Comparison of ENCODE assay signal across 14 mouse cellular contexts in genomic region chr16:17939255-17939751, GRCm38 (mm10). TPM values are rescaled to one million over a fixed set of nuclear protein-coding genes. Genes with fewer than 3 reads are reported as not detected.
A peak's percentile ranks its signal among the peaks of the same experiment; 100 is the strongest.
DNase-seq lines count a peak whose midpoint lies in the region; ATAC-seq lines count a peak whose summit lies in the region.
"Had no signal": no experiment of that assay in that cellular context is flagged by ENCODE, and none has a peak within 500 bp of the region (broad histone marks: within the 10 kb centered on the region; RNA-seq: fewer than 3 reads in every experiment).

No protein-coding gene starts in this region.

- 0 out of 2 replicates have a peak, but pooled peaks have one; percentile 19 for ATAC-seq in granulocyte monocyte progenitor cell, adult 5-6 weeks (replicated peaks; ENCODE audit: poor library complexity, severe bottlenecking)
- ATAC-seq in megakaryocyte-erythroid progenitor cell, adult 5-6 weeks (replicated peaks; ENCODE audit: low FRiP score, low TSS enrichment, poor library complexity, severe bottlenecking) = peak; percentile 81

- DNase-seq in kidney, postnatal 14 days = peak; percentile 30
- DNase-seq in kidney, adult 11 months = no peak
- DNase-seq in brain, adult 2 months (ENCODE audit: low read depth, low spot score) = peak; percentile 16
- no peak for DNase-seq in retina, postnatal 1 day
- no peak for DNase-seq in frontal cortex, adult 2 months (ENCODE audit: extremely low spot score in 1 of 2, low spot score in 1 of 2)
- no peak for DNase-seq in embryo, embryonic 11 days

RNA-seq across cellular contexts. Expression of gene Slc25a1, which starts 11.3 kb away (rescaled TPM):
- total RNA-seq in granulocyte monocyte progenitor cell, adult 5-6 weeks (2014; fragmentation: Nextera tagmentation) = 32.0 and 36.3 TPM in 2 replicates
- 40.6 and 47.9 TPM in 2 replicates for total RNA-seq in granulocyte monocyte progenitor cell, adult 5-6 weeks (2017)
- 76.4 and 85.0 TPM in 2 replicates for total RNA-seq in megakaryocyte-erythroid progenitor cell, adult 5-6 weeks (2014; fragmentation: Nextera tagmentation)
- 58.9 and 102 TPM in 2 replicates for total RNA-seq in megakaryocyte-erythroid progenitor cell, adult 5-6 weeks (2017)
- polyA plus RNA-seq in frontal cortex, adult 2 months (2012; rRNA removed) = 61.7 and 71.6 TPM in 2 replicates

RNA-seq across cellular contexts. Expression of gene Gsc2, which starts 24.4 kb away (rescaled TPM):
- not detected in 2 replicates for total RNA-seq in granulocyte monocyte progenitor cell, adult 5-6 weeks (2014; fragmentation: Nextera tagmentation)
- not detected in 2 replicates for total RNA-seq in granulocyte monocyte progenitor cell, adult 5-6 weeks (2017)
- total RNA-seq in megakaryocyte-erythroid progenitor cell, adult 5-6 weeks (2014; fragmentation: Nextera tagmentation) = not detected in 2 replicates
- total RNA-seq in megakaryocyte-erythroid progenitor cell, adult 5-6 weeks (2017) = not detected in 2 replicates
- 0.08 TPM in 1 of 2 replicates, not detected in the other for polyA plus RNA-seq in frontal cortex, adult 2 months (2012; rRNA removed)
- total RNA-seq: G1E; heart, adult 18-20 months had no signal
- polyA plus RNA-seq: embryonic facial prominence, embryonic 11.5 days; G1E; large intestine, adult 2 months; spleen, adult 2 months had no signal

RNA-seq across cellular contexts. Expression of gene Ess2, which starts 28.2 kb away (rescaled TPM):
- total RNA-seq in granulocyte monocyte progenitor cell, adult 5-6 weeks (2014; fragmentation: Nextera tagmentation) = 15.3 and 15.7 TPM in 2 replicates
- total RNA-seq in granulocyte monocyte progenitor cell, adult 5-6 weeks (2017) = 19.6 and 19.7 TPM in 2 replicates
- 21.1 and 23.2 TPM in 2 replicates for total RNA-seq in megakaryocyte-erythroid progenitor cell, adult 5-6 weeks (2014; fragmentation: Nextera tagmentation)
- 16.6 and 21.0 TPM in 2 replicates for total RNA-seq in megakaryocyte-erythroid progenitor cell, adult 5-6 weeks (2017)
- 36.4 and 47.2 TPM in 2 replicates for polyA plus RNA-seq in frontal cortex, adult 2 months (2012; rRNA removed)

RNA-seq across cellular contexts. Expression of gene Tssk2, which starts 40.9 kb away (rescaled TPM):
- total RNA-seq in granulocyte monocyte progenitor cell, adult 5-6 weeks (2014; fragmentation: Nextera tagmentation) = not detected in 2 replicates
- total RNA-seq in granulocyte monocyte progenitor cell, adult 5-6 weeks (2017) = not detected in 2 replicates
- not detected in 2 replicates for total RNA-seq in megakaryocyte-erythroid progenitor cell, adult 5-6 weeks (2014; fragmentation: Nextera tagmentation)
- 0.47 TPM in 1 of 2 replicates, not detected in the other for total RNA-seq in megakaryocyte-erythroid progenitor cell, adult 5-6 weeks (2017)
- polyA plus RNA-seq in frontal cortex, adult 2 months (2012; rRNA removed) = not detected in 2 replicates
- total RNA-seq: G1E; heart, adult 18-20 months had no signal
- polyA plus RNA-seq: embryonic facial prominence, embryonic 11.5 days; G1E; large intestine, adult 2 months; spleen, adult 2 months had no signal

RNA-seq across cellular contexts. Expression of gene Vpreb2, which starts 40.9 kb away (rescaled TPM):
- total RNA-seq in granulocyte monocyte progenitor cell, adult 5-6 weeks (2014; fragmentation: Nextera tagmentation) = not detected in 2 replicates
- not detected in 2 replicates for total RNA-seq in granulocyte monocyte progenitor cell, adult 5-6 weeks (2017)
- 4.0 TPM in 1 of 2 replicates, not detected in the other for total RNA-seq in megakaryocyte-erythroid progenitor cell, adult 5-6 weeks (2014; fragmentation: Nextera tagmentation)
- total RNA-seq in megakaryocyte-erythroid progenitor cell, adult 5-6 weeks (2017) = 3.3 TPM in 1 of 2 replicates, not detected in the other
- polyA plus RNA-seq in frontal cortex, adult 2 months (2012; rRNA removed) = not detected in 2 replicates
- total RNA-seq: G1E; heart, adult 18-20 months had no signal
- polyA plus RNA-seq: embryonic facial prominence, embryonic 11.5 days; G1E; large intestine, adult 2 months; limb, embryonic 14.5 days; spleen, adult 2 months had no signal

Comparison
In these comparisons a context has a peak if more than half of its experiments do, and no peak if none do; other contexts are left out.
1. DNase-seq: peak in kidney, postnatal 14 days (single experiment) and brain, adult 2 months (single experiment); none in kidney, adult 11 months (single experiment), retina, postnatal 1 day (single experiment), frontal cortex, adult 2 months (0 of 2) and embryo, embryonic 11 days (single experiment).